Mouse (Mus musculus): Measurements from ENCODE around the gene Smok2a. TPM values are rescaled to one million over a fixed set of nuclear protein-coding genes. Genes with fewer than 3 reads are reported as not detected.
"Not testable (repeated sequence)": the region's sequence is repeated elsewhere in the genome, so short reads cannot be mapped to it uniquely, and the experiment has no call there.

The Smok2a gene
- total RNA-seq (2018; cell fraction: chromatin; rRNA removed): not detected
- total RNA-seq (2018; cell fraction: cytosol; rRNA removed): not detected
- not detected for total RNA-seq (2018; cell fraction: nucleus; rRNA removed)
- not detected in 3 replicates for polyA plus RNA-seq (2018)

DNA sequence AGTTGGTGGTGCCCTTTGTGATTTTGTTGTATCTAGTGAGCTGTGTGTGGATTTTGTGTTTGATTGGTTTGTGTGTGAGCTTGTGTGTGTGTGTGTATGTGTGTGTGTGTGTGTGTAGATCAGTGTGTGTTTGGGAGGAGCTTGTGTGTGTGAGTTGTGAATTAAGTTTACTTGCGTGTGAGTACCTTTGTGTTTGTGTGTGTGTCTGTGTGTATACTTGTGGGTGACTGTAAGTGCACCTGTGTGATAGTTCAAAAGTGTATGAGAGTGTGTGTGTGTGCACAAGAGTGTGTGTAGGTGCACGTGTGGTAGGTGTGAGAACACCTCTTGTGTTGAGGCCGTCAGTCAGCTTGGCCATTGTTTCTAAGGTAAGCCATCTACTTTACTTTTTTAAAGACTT, at the start of gene Smok2a:
Gene Smok2a, plus strand, starts transcription at position 301 of the 400 bp plus-strand sequence.
- WGBS (ENCODE audit: missing documents): 96% methylated on average over 3 of the region's 3 CpGs
- H3K36me3 ChIP-seq (ENCODE audit: inconsistent target): no peaks in the 10 kb centered on the region
- H3K79me2 ChIP-seq (ENCODE audit: inconsistent target): no peaks in the 10 kb centered on the region
- H3K4me3 ChIP-seq (ENCODE audit: inconsistent target): no peak within 1 kb of the TSS
- H3K27ac ChIP-seq: no peak within 1 kb of the TSS

DNA sequence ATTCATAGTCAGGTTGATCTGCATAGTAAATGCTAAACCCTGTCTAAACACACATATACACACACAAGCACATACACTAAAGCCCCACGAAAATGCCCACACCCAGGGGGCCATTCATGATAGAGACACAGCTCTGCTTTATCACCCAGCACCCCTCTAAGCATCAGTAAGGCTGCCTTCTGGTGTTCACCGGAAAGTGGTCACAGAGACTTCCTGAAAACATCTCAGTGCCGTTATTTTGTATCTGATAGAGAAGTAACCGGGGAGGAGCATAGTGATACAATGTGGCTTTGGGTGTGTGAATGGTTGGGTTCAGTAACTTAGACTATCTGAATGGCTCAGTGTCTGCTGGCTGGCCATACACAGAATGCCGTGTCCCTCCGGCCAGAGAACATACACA, 47.4 kb upstream of the Smok2a start:
- not testable (repeated sequence) for H3K4me3 ChIP-seq (ENCODE audit: inconsistent target); H3K79me2 ChIP-seq (ENCODE audit: inconsistent target); H3K36me3 ChIP-seq (ENCODE audit: inconsistent target); H3K27ac ChIP-seq
- 52% methylated on average over 4 of the region's 6 CpGs for WGBS (ENCODE audit: missing documents)

DNA sequence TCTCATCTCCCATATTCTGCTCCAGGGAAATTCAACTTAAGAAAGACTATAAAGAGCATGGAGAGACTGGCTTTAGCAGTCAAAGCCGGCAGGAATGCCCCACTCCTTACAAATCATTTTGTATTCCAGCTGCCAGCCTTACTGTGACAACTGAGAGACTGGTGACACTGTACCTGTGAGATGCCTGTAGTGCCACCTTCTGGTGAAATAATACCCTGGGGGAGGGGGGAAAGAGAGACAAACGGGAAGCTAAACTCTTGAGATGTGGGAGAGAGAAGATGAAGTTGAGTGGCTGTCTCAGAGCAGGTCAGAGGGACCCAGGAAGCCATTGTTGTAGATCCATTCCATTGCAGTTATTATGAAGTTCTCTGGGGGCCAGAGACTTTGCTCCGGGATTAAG, 47.0 kb upstream of the Smok2a start:
- not testable (repeated sequence) for H3K79me2 ChIP-seq (ENCODE audit: inconsistent target)

DNA sequence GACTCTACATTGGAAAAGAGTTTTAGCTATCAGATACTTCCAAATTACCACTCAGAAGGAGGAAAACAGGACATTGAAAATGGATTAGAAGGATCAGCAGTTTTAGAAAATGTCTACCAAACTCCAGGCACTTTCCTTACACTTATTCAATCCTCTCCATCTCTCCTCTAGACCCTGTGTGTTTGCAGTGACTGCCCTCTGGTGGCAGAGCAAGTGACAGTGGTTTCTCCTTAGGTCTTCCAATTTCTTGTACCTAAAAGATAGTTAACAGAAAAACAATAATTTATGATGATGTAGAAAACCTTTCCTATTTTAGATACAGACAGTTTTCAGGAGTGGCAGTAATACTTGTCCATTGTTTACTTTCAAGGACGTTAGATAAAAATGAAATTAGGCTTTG, 45.4 kb upstream of the Smok2a start:
- no CpG with 5 or more reads among the region's 1 CpGs for WGBS (ENCODE audit: missing documents)
- not testable (repeated sequence) for H3K36me3 ChIP-seq (ENCODE audit: inconsistent target); H3K79me2 ChIP-seq (ENCODE audit: inconsistent target); H3K27ac ChIP-seq; H3K4me3 ChIP-seq (ENCODE audit: inconsistent target)

More for the DNA sequence above, 47.0 kb upstream of the Smok2a start:
- H3K36me3 ChIP-seq (ENCODE audit: inconsistent target); H3K27ac ChIP-seq; H3K4me3 ChIP-seq (ENCODE audit: inconsistent target): not testable (repeated sequence)
- 43% methylated on average over 1 of the region's 3 CpGs for WGBS (ENCODE audit: missing documents)

DNA sequence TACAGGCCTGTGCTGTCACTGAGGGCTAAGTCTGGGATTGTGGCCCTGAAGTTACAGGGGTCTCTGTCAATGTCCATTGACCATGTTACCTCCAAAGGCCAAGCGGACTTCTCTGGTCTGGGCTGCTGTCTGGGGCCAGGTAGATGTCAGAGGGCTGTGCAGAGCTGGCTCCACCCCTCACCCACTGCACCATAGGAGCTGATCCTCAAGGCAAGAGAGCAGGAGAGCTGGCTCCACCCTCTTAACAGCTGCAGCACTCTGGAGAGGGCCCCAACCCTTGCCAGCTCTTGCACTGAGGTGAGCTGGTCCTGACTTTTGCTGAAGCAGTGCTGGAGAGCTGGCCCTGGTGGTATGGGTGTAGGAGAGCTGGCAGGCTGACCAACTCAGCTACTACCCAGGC, 43.2 kb upstream of the Smok2a start:
- not testable (repeated sequence) for H3K36me3 ChIP-seq (ENCODE audit: inconsistent target); H3K27ac ChIP-seq; H3K4me3 ChIP-seq (ENCODE audit: inconsistent target); H3K79me2 ChIP-seq (ENCODE audit: inconsistent target)
- WGBS (ENCODE audit: missing documents): 67% methylated on average over 1 of the region's 1 CpGs

DNA sequence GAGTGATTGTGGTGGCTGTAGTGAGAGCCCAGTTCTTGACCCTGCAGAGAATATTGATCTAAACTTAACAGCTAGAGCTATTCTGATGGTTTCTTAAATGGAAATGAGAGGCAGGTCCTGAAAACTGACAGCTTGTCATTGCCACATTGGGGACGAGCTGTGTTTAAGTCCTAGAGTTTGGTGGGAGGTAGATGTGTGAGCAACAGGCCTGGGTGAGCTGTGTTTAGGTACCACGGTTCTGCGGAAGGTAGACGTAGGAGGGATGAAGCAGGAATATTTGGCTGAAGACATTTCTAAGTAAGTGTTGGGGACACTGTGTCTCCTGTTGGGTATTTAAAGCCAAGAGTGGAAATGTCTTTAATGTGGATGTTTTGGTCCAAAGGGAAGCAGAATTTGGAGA, 42.0 kb upstream of the Smok2a start:
- H3K36me3 ChIP-seq (ENCODE audit: inconsistent target); H3K27ac ChIP-seq; H3K79me2 ChIP-seq (ENCODE audit: inconsistent target); H3K4me3 ChIP-seq (ENCODE audit: inconsistent target): not testable (repeated sequence)
- 60% methylated on average over 1 of the region's 4 CpGs for WGBS (ENCODE audit: missing documents)

DNA sequence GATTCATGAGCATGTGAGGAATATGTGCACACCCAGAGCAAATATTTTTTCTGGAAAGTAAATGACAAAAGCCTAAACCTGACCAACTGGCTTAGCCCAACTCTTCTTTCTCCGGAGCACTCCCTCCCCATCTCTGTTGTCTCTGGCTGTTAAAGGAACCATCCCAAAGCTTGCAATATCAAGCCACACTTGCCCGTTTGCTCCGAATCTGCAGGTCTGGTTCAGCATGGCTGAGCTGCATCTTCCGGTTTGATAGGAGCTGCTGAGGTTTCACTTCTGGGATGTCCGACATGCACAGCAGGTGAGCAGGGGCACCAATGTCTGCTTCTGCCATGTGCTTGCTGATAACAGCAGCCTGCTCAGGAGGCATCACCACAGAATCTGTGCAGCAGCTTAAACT, 40.5 kb upstream of the Smok2a start:
- not testable (repeated sequence) for H3K36me3 ChIP-seq (ENCODE audit: inconsistent target); H3K27ac ChIP-seq; H3K79me2 ChIP-seq (ENCODE audit: inconsistent target); H3K4me3 ChIP-seq (ENCODE audit: inconsistent target)
- WGBS (ENCODE audit: missing documents): 84% methylated on average over 5 of the region's 5 CpGs

DNA sequence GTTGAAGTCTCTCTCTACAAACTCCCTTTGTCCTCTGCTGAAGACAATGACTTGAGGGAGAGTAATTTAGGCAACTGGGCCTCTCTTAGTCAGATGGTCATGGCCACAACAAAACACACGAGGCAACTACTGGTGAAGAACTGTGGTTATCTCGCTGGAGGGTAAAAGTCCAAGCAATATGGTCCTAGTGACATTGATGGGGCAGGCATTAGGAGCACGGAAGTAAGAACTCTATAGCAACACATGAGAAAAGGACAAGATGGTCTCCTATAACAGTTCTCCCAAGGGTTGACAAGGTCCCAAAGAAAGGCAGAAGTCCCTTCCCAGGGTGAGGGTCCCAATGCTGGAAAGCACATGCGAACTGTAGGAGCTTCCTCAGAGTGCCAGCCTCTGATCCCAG, 38.3 kb upstream of the Smok2a start:
- not testable (repeated sequence) for H3K27ac ChIP-seq; H3K36me3 ChIP-seq (ENCODE audit: inconsistent target); H3K4me3 ChIP-seq (ENCODE audit: inconsistent target); H3K79me2 ChIP-seq (ENCODE audit: inconsistent target)
- WGBS (ENCODE audit: missing documents): 36% methylated on average over 2 of the region's 4 CpGs

DNA sequence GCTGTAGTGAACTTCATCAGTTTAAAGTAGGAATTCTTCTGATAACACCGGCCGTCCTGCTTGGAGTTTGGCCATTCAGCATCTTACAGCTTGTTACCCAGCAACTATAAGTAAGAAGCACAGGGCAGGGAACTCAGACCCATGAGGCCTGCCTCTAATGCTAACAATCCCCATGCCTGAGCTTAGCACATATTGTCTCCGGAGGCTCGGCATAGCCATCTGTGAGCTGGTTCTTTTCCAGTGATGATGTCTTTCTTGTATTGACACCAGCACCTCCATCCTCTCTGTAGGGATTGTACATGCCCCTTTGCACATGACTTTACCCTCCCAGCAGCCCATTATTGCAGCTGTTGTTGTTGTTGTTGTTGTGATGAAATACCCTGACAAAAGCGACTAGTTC, 36.5 kb upstream of the Smok2a start:
- WGBS (ENCODE audit: missing documents): 92% methylated on average over 4 of the region's 5 CpGs
- not testable (repeated sequence) for H3K4me3 ChIP-seq (ENCODE audit: inconsistent target); H3K79me2 ChIP-seq (ENCODE audit: inconsistent target); H3K27ac ChIP-seq; H3K36me3 ChIP-seq (ENCODE audit: inconsistent target)

DNA sequence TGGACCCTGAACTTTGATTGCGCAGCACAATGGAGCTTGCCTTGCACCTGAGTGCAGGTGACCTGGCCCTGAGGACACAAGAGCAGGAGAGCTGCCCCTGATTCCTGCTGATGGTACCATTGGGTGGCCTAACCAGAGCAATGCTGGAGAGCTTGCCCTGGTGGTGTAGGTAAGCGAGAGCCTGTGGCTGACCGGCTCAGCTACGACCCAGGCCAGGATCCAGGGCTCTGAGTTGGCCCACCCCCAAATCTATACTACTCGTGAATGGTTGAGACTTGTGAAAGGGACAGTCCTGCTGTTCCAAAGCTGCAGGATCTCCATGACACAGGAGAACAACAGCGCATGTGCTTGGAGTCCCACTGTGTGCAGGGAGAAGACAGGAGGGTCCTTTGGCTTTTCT, 34.4 kb upstream of the Smok2a start:
- WGBS (ENCODE audit: missing documents): 87% methylated on average over 6 of the region's 6 CpGs
- not testable (repeated sequence) for H3K79me2 ChIP-seq (ENCODE audit: inconsistent target); H3K4me3 ChIP-seq (ENCODE audit: inconsistent target); H3K27ac ChIP-seq; H3K36me3 ChIP-seq (ENCODE audit: inconsistent target)

DNA sequence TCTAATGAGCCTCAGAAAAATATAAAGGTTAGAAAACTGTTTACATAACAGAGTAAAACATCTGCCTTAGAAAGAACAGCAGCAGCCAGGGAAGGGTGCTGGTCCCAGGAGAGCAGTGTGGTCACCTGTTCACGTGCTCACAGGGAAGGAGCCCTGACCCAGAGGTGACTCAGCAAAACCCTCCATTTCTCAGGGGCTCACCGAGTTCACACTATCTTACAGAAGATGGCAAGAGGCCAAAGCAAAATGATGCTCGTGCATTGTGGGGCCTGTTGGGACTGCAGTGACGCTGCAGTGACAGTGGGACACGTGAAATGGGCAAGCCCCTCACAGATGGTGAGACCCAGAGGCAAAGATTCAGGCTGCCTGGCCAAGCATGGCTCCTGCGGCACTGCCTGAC, 33.4 kb upstream of the Smok2a start:
- not testable (repeated sequence) for H3K36me3 ChIP-seq (ENCODE audit: inconsistent target); H3K79me2 ChIP-seq (ENCODE audit: inconsistent target); H3K27ac ChIP-seq; H3K4me3 ChIP-seq (ENCODE audit: inconsistent target)
- 53% methylated on average over 5 of the region's 6 CpGs for WGBS (ENCODE audit: missing documents)

DNA sequence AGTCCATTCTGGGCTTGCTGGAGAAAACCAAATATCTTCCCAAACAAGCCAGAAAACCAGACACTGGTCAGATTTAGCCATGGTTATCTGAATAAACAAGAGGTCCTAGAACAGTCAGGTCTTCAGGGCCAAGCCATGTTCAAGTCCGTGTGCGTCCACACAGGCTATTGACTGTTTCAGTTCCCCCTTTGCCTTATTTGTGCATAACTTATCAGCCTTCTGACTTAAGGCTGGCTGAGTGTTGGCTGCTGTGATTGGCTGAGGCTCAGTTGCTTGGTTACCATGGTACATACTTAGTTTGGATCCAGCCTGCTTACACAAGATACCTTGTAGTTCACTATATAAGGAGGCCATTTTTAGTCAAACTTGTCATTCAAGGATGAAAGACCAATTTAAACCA, 32.1 kb upstream of the Smok2a start:
- H3K4me3 ChIP-seq (ENCODE audit: inconsistent target); H3K79me2 ChIP-seq (ENCODE audit: inconsistent target); H3K27ac ChIP-seq; H3K36me3 ChIP-seq (ENCODE audit: inconsistent target): not testable (repeated sequence)
- WGBS (ENCODE audit: missing documents): 57% methylated on average over 2 of the region's 2 CpGs

DNA sequence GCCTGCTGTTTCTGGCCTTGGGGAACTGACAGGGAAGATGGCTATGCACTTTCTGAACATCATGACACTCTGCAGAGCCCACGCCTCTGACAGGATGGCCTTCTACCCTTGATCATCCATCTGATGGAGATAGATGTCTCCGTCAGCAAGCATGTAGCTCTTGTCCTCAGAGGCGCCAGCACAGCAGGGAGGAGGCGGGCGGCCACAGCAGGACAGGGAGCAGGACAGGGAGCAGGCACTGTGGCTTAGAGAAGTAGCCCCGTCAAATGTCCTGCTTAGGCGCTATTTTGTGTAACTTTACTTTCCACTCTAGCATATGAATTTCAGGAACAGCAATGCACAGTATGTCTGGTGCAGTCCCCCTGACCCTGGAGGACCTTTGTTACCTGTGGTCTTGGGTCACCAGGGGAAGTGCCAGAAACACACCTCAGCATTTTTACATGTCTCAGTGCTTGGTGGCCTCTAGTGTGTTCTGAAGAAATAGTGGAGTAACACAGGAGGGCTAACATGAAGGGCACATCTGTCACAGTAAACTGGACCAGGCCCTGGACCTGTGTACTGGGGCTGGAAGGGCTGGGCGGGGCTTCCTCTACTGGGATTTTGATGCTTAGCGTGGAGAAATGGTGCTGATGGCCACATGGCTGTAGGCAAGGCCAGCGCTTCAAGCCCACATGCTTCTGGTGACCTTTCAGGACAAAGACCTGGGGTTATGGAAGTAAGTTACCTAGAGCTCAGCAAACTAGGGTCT, 30.0 kb upstream of the Smok2a start:
- not testable (repeated sequence) for H3K4me3 ChIP-seq (ENCODE audit: inconsistent target); H3K36me3 ChIP-seq (ENCODE audit: inconsistent target); H3K79me2 ChIP-seq (ENCODE audit: inconsistent target); H3K27ac ChIP-seq
- WGBS (ENCODE audit: missing documents): 86% methylated on average over 10 of the region's 10 CpGs

DNA sequence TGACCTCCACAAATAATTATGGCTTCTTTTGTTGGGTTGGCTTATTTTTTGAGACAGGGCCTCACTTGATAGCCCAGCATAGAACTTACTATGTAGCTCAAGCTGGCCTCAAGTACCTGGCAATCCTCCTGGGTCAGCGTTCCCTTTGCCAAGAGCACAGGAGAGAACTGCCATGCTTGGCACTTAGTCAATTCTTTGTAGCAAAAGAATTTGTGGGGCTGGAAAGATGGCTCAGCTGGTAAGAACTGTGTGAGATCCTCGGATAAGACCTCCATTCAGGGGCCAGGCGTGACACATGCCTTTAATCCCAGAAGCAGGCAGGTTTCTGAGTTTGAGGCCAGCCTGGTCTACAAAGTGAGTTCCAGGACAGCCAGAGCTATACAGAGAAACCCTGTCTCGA, 24.5 kb upstream of the Smok2a start:
- H3K79me2 ChIP-seq (ENCODE audit: inconsistent target); H3K27ac ChIP-seq; H3K4me3 ChIP-seq (ENCODE audit: inconsistent target); H3K36me3 ChIP-seq (ENCODE audit: inconsistent target): not testable (repeated sequence)
- 70% methylated on average over 4 of the region's 4 CpGs for WGBS (ENCODE audit: missing documents)

DNA sequence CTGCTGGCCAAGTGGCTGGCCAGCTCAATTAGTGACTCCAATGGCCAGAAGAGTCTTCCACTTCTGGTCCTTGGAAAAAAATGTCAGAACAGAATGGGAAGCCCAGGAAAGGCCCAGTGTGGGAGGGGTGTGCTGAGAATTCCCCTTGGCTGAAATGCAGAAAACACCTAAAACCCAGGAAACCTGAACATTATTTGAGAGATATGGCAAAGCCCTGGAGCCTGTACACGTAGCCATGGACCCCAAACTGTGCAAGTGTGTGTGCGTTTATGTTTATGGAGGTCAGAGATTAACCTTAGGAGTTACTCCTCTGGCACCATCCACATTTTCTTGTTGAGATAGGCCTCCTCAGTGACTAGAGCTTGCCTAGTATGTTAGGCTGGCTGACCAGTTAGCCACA, 22.2 kb upstream of the Smok2a start:
- not testable (repeated sequence) for H3K36me3 ChIP-seq (ENCODE audit: inconsistent target); H3K4me3 ChIP-seq (ENCODE audit: inconsistent target); H3K27ac ChIP-seq; H3K79me2 ChIP-seq (ENCODE audit: inconsistent target)
- 94% methylated on average over 2 of the region's 2 CpGs for WGBS (ENCODE audit: missing documents)

DNA sequence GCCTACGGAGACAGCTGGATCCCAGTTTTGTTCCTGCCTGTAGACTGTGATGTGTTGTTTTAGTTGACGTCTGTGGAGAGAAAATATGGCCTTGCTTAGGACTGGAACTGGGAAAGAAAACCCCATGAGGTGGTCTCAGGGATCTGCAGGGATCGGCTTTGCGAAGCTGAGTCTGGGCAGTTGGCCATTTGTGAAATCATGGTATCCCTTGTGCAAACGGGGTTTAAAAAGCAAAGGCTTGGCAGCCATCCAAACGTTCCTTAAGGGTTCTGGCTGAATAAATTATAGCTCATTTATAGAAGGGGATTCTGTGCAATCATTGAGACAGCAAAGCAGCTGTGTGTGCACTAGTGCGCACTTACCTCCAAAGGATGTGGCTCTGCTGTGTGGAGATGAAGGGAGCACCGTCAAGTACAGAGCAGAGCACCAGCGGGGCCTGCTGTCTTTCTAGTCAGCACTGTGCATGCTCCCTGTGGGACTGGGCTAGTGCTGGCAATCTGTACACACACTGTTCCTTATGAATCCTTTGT, 21.0 kb upstream of the Smok2a start:
- H3K36me3 ChIP-seq (ENCODE audit: inconsistent target); H3K27ac ChIP-seq; H3K79me2 ChIP-seq (ENCODE audit: inconsistent target); H3K4me3 ChIP-seq (ENCODE audit: inconsistent target): not testable (repeated sequence)
- WGBS (ENCODE audit: missing documents): 89% methylated on average over 7 of the region's 9 CpGs
